Mouse (Mus musculus) forebrain, embryonic 14.5 days (tissue): ENCODE results near the gene Pfn3. TPM values are rescaled to one million over a fixed set of nuclear protein-coding genes. Genes with fewer than 3 reads are reported as not detected.

Experiments
- ATAC-seq: fragments of 200-750 bp; cut with Nextera tagmentation; 2 replicates; pipeline ENCODE4 v1.8.0; 2017; ENCODE audit warnings: mild to moderate bottlenecking, moderate library complexity
- DNase-seq: peaks from one replicate; pipeline ENCODE4 v3.0.0-alpha.2; 2015; ENCODE audit warnings: low spot score
- H3K27ac ChIP-seq: fragments of 300-500 bp; sonication (generic); 2 replicates; pipeline ENCODE4 v1.5.1; 2014; ENCODE audit warnings: low read depth, mild to moderate bottlenecking, control low read depth, low read length, moderate library complexity
- H3K27me3 ChIP-seq: fragments of 300-500 bp; sonication (generic); replicated peaks from 2 replicates; pipeline ENCODE4 v1.6.1; 2014; ENCODE audit warnings: low read length, control low read depth, mixed read lengths; ENCODE audit not compliant: control insufficient read depth, insufficient read depth
- H3K36me3 ChIP-seq: fragments of 300-500 bp; sonication (generic); 2 replicates; pipeline ENCODE4 v1.6.1; 2014; ENCODE audit warnings: low read length, control low read depth; ENCODE audit not compliant: control insufficient read depth, insufficient read depth
- H3K4me1 ChIP-seq: fragments of 300-500 bp; sonication (generic); 2 replicates; pipeline ENCODE4 v1.6.1; 2014; ENCODE audit warnings: antibody characterized with exemption, low read length, control low read depth; ENCODE audit not compliant: control insufficient read depth, insufficient read depth
- H3K4me2 ChIP-seq: fragments of 300-500 bp; sonication (generic); 2 replicates; pipeline ENCODE4 v1.6.1; 2014; ENCODE audit warnings: mild to moderate bottlenecking, control low read depth, low read length
- H3K4me3 ChIP-seq: fragments of 300-500 bp; sonication (generic); 2 replicates; pipeline ENCODE4 v1.5.1; 2014; ENCODE audit warnings: low read depth, low read length, control low read depth
- H3K9ac ChIP-seq: fragments of 300-500 bp; sonication (generic); 2 replicates; pipeline ENCODE4 v1.6.1; 2014; ENCODE audit warnings: mild to moderate bottlenecking, low read length, control low read depth, moderate library complexity
- H3K9me3 ChIP-seq: fragments of 300-500 bp; sonication (generic); replicated peaks from 2 replicates; pipeline ENCODE4 v1.6.1; 2016; ENCODE audit warnings: low read length, control low read depth, mixed read lengths; ENCODE audit not compliant: control insufficient read depth
- WGBS: fragments of 180-500 bp; shearing (Covaris S2); extraction: QIAGEN DNeasy Blood & Tissue Kit; methylation state at CpG from one replicate; pipeline ENCODE4 v1.1.7; 2014; 5-methylcytosine and 5-hydroxymethylcytosine counted together
- polyA plus RNA-seq: library from polyadenylated mRNA; unstranded; fragments of >200 nt; fragmentation: Nextera tagmentation; extraction: Ambion mirVana; gene quantifications from 2 replicates; pipeline ENCODE4 v1.2.1, GENCODE M21; 2014

The Pfn3 gene
- polyA plus RNA-seq, 1 experiment from 2014 or later: 0.71 TPM

DNA sequence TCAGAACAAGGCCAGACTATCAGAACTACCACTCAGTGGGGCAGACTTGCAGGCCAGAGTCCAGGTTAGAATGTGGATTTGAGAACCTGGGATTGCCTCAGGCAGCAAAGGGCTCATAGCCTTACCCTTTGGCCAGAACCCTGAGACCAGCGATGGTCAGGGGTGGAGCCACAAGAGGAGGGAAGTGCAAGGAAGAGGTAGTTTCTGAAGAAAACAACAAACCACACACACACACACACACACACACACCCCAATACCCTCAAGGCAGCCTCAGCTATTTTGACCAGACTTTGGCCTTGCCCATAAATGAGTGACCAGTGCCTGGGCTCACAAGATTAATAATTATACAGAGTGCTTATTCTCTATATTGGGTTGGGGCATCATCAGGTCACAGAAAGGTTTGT is 23.4 kb downstream of the Pfn3 start:
- no peak overlapping the region for H3K4me3 ChIP-seq
- ATAC-seq (no peak), DNase-seq (no peak)
- WGBS: 78% methylated on average over 1 of the region's 1 CpGs
- H3K9ac ChIP-seq: no peak overlapping the region
- H3K36me3 ChIP-seq: no peaks in the 10 kb centered on the region
- no peak overlapping the region for H3K4me2 ChIP-seq
- H3K27ac ChIP-seq: no peak overlapping the region
- H3K27me3 ChIP-seq: no peaks in the 10 kb centered on the region
- no peaks in the 10 kb centered on the region for H3K9me3 ChIP-seq
- H3K4me1 ChIP-seq: no peaks in the 10 kb centered on the region

DNA sequence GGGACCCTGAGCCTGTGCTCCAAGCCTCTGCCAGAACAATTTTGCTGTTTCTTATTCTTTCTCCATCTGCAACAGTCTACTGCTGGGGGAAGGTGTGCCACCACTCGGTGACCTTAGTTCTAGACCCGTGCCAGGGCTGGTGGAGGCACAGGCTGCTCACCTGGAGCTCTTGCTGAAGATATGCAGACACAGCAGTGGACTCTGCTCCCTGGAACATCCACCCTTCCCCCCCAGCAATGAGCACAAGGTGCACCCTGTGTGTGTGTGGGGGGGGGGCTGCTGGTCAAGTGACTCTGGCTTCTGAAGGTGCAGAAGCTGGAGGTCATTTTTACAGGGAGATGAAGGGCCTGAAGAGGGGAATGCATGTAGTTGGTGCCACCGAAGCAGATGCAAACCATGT is 24.4 kb downstream of the Pfn3 start:
- Histone ChIP-seq H3K4me2 (no peak overlapping the region), H3K36me3 (no peaks in the 10 kb centered on the region), H3K27me3 (no peaks in the 10 kb centered on the region), H3K9ac (no peak overlapping the region), H3K4me3 (no peak overlapping the region), H3K4me1 (no peaks in the 10 kb centered on the region), H3K9me3 (no peaks in the 10 kb centered on the region), H3K27ac (no peak overlapping the region)
- WGBS: 84% methylated on average over 3 of the region's 3 CpGs
- DNase-seq (no peak), ATAC-seq (no peak)

DNA sequence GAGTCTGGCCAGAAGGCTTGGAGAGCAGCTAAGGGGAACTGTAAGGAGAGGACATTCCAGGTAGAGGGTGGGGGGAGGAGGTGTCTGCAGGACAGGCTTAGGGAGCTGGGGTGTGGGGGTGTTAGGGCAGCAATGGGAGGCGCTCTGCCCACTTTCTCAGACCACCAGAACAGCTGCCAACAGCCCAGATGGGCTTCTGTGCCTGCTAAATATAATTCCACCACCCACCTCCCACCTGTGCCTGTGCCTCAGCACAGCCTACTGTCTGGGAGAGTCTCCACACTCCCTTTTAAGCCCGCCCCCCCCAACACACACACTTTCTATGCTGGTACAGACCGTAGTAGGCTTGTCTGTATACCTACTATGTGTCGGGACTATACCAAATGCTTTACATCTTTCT is 33.2 kb downstream of the Pfn3 start:
- Histone ChIP-seq H3K27me3 (peaks cover 34% of the 10 kb centered on the region), H3K4me3 (no peak overlapping the region), H3K4me1 (no peaks in the 10 kb centered on the region), H3K9me3 (no peaks in the 10 kb centered on the region), H3K36me3 (no peaks in the 10 kb centered on the region), H3K4me2 (no peak overlapping the region), H3K27ac (no peak overlapping the region), H3K9ac (no peak overlapping the region)
- ATAC-seq (no peak), DNase-seq (no peak)
- WGBS: 84% methylated on average over 4 of the region's 4 CpGs

- no peak overlapping the region for H3K9ac ChIP-seq
- H3K27ac ChIP-seq: no peak overlapping the region
- WGBS: 4% methylated on average over 32 of the region's 32 CpGs
- no peak overlapping the region for H3K4me3 ChIP-seq
- H3K4me2 ChIP-seq: no peak overlapping the region
- ATAC-seq (no peak), DNase-seq (no peak)
- no peaks in the 10 kb centered on the region for H3K36me3 ChIP-seq
- no peaks in the 10 kb centered on the region for H3K4me1 ChIP-seq
- H3K9me3 ChIP-seq: no peaks in the 10 kb centered on the region
- H3K27me3 ChIP-seq: peaks cover 38% of the 10 kb centered on the region
Observed at GRCm38 (mm10) chr13:55378907-55379580, 36.0 kb downstream of the Pfn3 start.

DNA sequence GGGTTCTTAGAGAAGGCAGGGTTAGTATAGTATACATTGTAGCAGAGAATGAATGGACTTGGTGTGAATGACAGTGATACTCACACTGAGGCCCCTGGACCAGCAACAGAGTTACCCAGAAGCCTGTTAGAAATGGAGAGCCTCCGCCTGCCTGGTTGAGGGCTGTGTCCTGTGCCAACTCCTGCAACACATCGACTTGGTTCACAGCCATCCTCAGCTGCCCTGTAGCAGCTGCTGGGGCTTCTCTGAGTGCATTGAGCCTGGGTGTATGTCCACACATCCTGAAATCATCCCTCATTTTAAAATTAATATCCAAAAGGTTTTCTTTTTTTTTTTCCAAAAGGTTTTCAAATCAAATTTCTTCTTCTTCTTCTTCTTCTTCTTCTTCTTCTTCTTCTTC is 39.2 kb downstream of the Pfn3 start:
- Histone ChIP-seq H3K27me3 (peaks cover 33% of the 10 kb centered on the region), H3K27ac (no peak overlapping the region), H3K4me2 (no peak overlapping the region), H3K4me3 (no peak overlapping the region), H3K9ac (no peak overlapping the region), H3K36me3 (no peaks in the 10 kb centered on the region), H3K4me1 (no peaks in the 10 kb centered on the region), H3K9me3 (no peaks in the 10 kb centered on the region)
- WGBS: 58% methylated on average over 2 of the region's 2 CpGs
- DNase-seq: no peak
- no peak for ATAC-seq

- 70% methylated on average over 6 of the region's 6 CpGs for WGBS
- no peak for DNase-seq
- Histone ChIP-seq H3K27ac (no peak overlapping the region), H3K36me3 (no peaks in the 10 kb centered on the region), H3K27me3 (peaks cover 20% of the 10 kb centered on the region), H3K9me3 (no peaks in the 10 kb centered on the region), H3K4me1 (no peaks in the 10 kb centered on the region), H3K4me2 (no peak overlapping the region), H3K4me3 (no peak overlapping the region), H3K9ac (no peak overlapping the region)
- ATAC-seq: no peak
Observed at GRCm38 (mm10) chr13:55374206-55374924, 40.7 kb downstream of the Pfn3 start.

DNA sequence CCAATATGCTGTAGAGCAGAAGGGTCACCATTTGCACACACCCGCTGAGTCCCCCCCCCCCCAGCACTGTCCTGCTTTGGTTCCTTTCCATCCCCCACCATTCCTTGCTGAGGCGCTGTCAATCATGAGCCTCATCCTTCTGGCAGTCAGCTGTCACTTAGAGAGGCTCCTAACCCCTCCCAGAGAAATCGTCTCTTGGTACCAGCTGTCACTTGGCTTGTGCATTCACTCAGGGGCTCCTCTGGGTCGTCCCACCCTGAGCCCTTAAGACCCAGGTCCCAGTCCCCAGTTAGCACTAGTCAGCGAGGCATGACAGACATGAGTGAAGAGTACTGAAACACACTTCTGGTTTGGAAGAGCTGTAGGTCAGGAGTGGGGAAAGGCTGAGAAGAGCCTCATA is 43.3 kb downstream of the Pfn3 start:
- no peaks in the 10 kb centered on the region for H3K4me1 ChIP-seq
- no peak overlapping the region for H3K4me3 ChIP-seq
- 0 out of 2 replicates have a peak, but pooled peaks cover 6% of the 10 kb centered on the region for H3K27me3 ChIP-seq
- H3K4me2 ChIP-seq: no peak overlapping the region
- DNase-seq: no peak
- H3K9me3 ChIP-seq: no peaks in the 10 kb centered on the region
- no peak overlapping the region for H3K9ac ChIP-seq
- ATAC-seq: no peak
- WGBS: 52% methylated on average over 4 of the region's 5 CpGs
- H3K27ac ChIP-seq: no peak overlapping the region
- H3K36me3 ChIP-seq: no peaks in the 10 kb centered on the region

GRCm38 (mm10) chr13:55371007-55371681 is 43.9 kb downstream of the Pfn3 start:
- WGBS: 79% methylated on average over 8 of the region's 8 CpGs
- Histone ChIP-seq H3K4me3 (no peak overlapping the region), H3K27me3 (0 out of 2 replicates have a peak, but pooled peaks cover 6% of the 10 kb centered on the region), H3K36me3 (no peaks in the 10 kb centered on the region), H3K9ac (no peak overlapping the region), H3K4me1 (no peaks in the 10 kb centered on the region), H3K9me3 (no peaks in the 10 kb centered on the region), H3K4me2 (no peak overlapping the region), H3K27ac (no peak overlapping the region)
- ATAC-seq (no peak), DNase-seq (no peak)

GRCm38 (mm10) chr13:55370234-55370633 is 44.8 kb downstream of the Pfn3 start:
- Histone ChIP-seq H3K4me2 (no peak overlapping the region), H3K9me3 (no peaks in the 10 kb centered on the region), H3K4me3 (no peak overlapping the region), H3K27me3 (0 out of 2 replicates have a peak, but pooled peaks cover 2% of the 10 kb centered on the region), H3K27ac (no peak overlapping the region), H3K36me3 (no peaks in the 10 kb centered on the region), H3K9ac (no peak overlapping the region), H3K4me1 (no peaks in the 10 kb centered on the region)
- WGBS: 71% methylated on average over 3 of the region's 3 CpGs
- ATAC-seq (no peak), DNase-seq (no peak)
